Mouse (Mus musculus): ENCODE measurements around the gene Msl2. TPM values are rescaled to one million over a fixed set of nuclear protein-coding genes. Genes with fewer than 3 reads are reported as not detected.

The Msl2 gene
- polyA plus RNA-seq, 1 experiment from 2014 or later = 2.7 TPM

DNA sequence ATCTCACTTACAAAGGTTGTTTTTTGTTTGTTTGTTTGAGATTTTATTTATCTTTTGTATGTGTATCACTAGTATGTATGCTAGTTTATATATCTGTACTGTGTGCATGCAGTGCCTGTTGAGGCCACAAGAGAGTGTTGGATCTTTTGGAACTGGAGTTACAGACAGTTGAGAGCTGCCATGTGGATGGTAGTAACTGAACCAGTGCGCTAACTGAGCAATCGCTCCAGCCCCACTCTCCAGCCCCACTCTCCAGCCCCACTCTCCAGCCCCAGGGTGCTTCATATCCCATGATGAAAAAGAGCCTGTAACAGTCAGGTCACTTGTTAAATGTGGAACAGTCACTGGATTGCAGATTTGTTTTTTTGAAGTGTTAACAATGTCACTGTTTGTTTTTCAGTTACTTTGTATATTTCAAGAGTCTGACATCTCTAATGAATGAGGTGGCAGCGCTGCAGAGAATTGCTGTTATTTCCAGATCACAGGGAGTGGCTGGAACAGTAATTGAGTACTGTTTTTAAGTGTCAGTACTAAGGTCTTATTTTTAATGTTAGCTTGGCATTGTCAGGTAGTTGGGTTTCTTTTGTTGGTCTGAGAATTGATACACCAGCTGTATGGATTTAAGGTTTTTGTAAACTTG is 6.3 kb downstream of the Msl2 start:
- Histone ChIP-seq H3K9me3 (ENCODE audit: control insufficient read depth, low read length) (no peaks in the 10 kb centered on the region), H3K27me3 (replicated peaks; ENCODE audit: control insufficient read depth, insufficient read depth, low read length) (no peaks in the 10 kb centered on the region), H3K4me3 (ENCODE audit: low read length) (no peak overlapping the region), H3K9ac (ENCODE audit: low read depth, low read length) (no peak overlapping the region), H3K4me2 (ENCODE audit: low read length) (no peak overlapping the region), H3K4me1 (ENCODE audit: control insufficient read depth, insufficient read depth, low read depth, low read length) (peaks cover 24% of the 10 kb centered on the region), H3K36me3 (ENCODE audit: control insufficient read depth, insufficient read depth, low read length) (no peaks in the 10 kb centered on the region), H3K27ac (ENCODE audit: low read depth, low read length) (no peak overlapping the region)
- WGBS = 53% methylated on average over 3 of the region's 3 CpGs
- no peak for ATAC-seq

DNA sequence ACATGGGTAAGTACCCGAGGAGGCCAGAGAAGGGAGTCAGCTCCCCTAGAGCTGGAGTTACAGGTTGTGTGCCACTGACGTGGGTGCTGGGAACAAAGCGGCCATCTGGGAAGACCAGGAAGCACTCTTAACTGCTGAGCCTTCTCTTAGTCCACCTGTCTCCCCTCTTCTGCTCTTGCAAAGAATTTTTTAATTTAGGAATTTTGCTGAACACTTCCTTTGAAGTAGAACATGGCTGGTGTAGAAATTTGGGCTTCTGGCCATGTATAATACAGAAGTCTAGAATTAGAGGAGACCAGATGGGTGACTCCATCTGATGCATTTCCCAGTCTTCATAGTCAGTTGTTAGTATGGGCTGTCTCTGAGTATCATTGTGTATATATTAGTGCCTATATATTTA is 9.8 kb downstream of the Msl2 start:
- H3K27ac ChIP-seq (ENCODE audit: low read depth, low read length) = no peak overlapping the region
- H3K36me3 ChIP-seq (ENCODE audit: control insufficient read depth, insufficient read depth, low read length) = no peaks in the 10 kb centered on the region
- no peaks in the 10 kb centered on the region for H3K27me3 ChIP-seq (replicated peaks; ENCODE audit: control insufficient read depth, insufficient read depth, low read length)
- peaks cover 13% of the 10 kb centered on the region for H3K4me1 ChIP-seq (ENCODE audit: control insufficient read depth, insufficient read depth, low read depth, low read length)
- no peak overlapping the region for H3K9ac ChIP-seq (ENCODE audit: low read depth, low read length)
- no peak overlapping the region for H3K4me3 ChIP-seq (ENCODE audit: low read length)
- H3K4me2 ChIP-seq (ENCODE audit: low read length) = no peak overlapping the region
- 88% methylated on average over 3 of the region's 3 CpGs for WGBS
- H3K9me3 ChIP-seq (ENCODE audit: control insufficient read depth, low read length) = no peaks in the 10 kb centered on the region
- no peak for ATAC-seq

DNA sequence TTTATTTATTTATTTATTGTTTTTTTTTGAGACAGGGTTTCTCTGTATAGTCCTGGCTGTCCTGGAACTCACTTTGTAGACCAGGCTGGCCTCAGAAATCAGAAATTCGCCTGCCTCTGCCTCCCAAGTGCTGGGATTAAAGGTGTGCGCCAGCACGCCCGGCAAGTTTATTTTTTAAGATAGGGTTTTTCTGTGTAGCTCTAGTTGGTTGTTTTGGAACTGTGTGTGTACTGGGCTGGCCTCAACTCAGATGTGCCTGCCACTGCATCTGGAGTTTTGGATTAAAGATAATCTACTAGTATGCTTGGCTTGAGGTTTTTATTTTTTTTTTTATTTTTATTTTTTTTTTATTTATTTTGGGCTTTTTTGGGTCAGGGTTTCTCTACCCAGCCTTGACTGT is 21.5 kb downstream of the Msl2 start:
- Histone ChIP-seq H3K27me3 (replicated peaks; ENCODE audit: control insufficient read depth, insufficient read depth, low read length) (no peaks in the 10 kb centered on the region), H3K9me3 (ENCODE audit: control insufficient read depth, low read length) (no peaks in the 10 kb centered on the region), H3K27ac (ENCODE audit: low read depth, low read length) (no peak overlapping the region), H3K4me1 (ENCODE audit: control insufficient read depth, insufficient read depth, low read depth, low read length) (no peaks in the 10 kb centered on the region), H3K4me2 (ENCODE audit: low read length) (no peak overlapping the region), H3K4me3 (ENCODE audit: low read length) (no peak overlapping the region), H3K36me3 (ENCODE audit: control insufficient read depth, insufficient read depth, low read length) (no peaks in the 10 kb centered on the region), H3K9ac (ENCODE audit: low read depth, low read length) (no peak overlapping the region)
- ATAC-seq = no peak
- WGBS = over 99% methylated on average over 4 of the region's 4 CpGs

DNA sequence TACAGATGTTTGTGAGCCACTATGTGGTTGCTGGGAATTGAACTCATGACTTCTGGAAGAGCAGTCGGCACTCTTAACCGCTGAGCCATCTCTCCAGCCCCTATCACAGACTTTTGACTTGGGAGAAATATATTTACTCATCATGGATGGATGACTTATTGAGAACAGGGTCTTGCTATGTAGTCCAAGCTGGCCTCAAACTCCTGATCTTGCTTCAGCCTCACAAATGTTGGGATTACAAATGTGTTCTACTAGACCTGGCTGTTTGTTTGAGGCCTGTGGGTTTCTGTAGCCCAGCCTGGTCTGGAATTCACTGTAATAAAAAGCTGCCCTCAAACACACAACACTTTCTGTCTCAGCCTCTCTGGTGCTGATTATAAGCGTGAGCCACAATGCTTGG is 22.6 kb downstream of the Msl2 start:
- Histone ChIP-seq H3K36me3 (ENCODE audit: control insufficient read depth, insufficient read depth, low read length) (no peaks in the 10 kb centered on the region), H3K4me3 (ENCODE audit: low read length) (no peak overlapping the region), H3K27me3 (replicated peaks; ENCODE audit: control insufficient read depth, insufficient read depth, low read length) (no peaks in the 10 kb centered on the region), H3K4me1 (ENCODE audit: control insufficient read depth, insufficient read depth, low read depth, low read length) (no peaks in the 10 kb centered on the region), H3K9me3 (ENCODE audit: control insufficient read depth, low read length) (no peaks in the 10 kb centered on the region), H3K4me2 (ENCODE audit: low read length) (no peak overlapping the region), H3K27ac (ENCODE audit: low read depth, low read length) (no peak overlapping the region), H3K9ac (ENCODE audit: low read depth, low read length) (no peak overlapping the region)
- WGBS = 88% methylated on average over 3 of the region's 3 CpGs
- ATAC-seq = no peak

DNA sequence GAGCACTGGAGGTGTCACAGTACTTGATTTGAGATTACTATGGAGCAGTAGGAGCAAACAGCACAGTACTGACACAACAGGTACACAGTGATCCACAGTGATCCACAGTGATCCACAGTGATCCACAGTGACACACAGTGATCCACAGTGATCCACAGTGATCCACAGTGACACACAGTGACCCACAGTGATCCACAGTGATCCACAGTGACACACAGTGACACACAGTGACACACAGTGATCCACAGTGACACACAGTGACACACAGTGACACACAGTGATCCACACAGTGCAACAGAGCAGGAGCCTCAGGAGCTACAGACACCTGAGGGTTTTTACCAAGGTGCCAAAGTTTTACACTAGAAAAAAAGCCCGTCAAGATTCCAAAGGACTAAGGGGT is 23.6 kb downstream of the Msl2 start:
- Histone ChIP-seq H3K4me2 (ENCODE audit: low read length) (no peak overlapping the region), H3K36me3 (ENCODE audit: control insufficient read depth, insufficient read depth, low read length) (peaks cover 4% of the 10 kb centered on the region; the same call in 1 of the 2 replicates), H3K9me3 (ENCODE audit: control insufficient read depth, low read length) (no peaks in the 10 kb centered on the region), H3K4me1 (ENCODE audit: control insufficient read depth, insufficient read depth, low read depth, low read length) (no peaks in the 10 kb centered on the region), H3K4me3 (ENCODE audit: low read length) (no peak overlapping the region), H3K27ac (ENCODE audit: low read depth, low read length) (no peak overlapping the region), H3K27me3 (replicated peaks; ENCODE audit: control insufficient read depth, insufficient read depth, low read length) (no peaks in the 10 kb centered on the region), H3K9ac (ENCODE audit: low read depth, low read length) (no peak overlapping the region)
- ATAC-seq = peak; percentile 48; the same call in 1 of the 2 replicates
- 71% methylated on average over 1 of the region's 1 CpGs for WGBS

DNA sequence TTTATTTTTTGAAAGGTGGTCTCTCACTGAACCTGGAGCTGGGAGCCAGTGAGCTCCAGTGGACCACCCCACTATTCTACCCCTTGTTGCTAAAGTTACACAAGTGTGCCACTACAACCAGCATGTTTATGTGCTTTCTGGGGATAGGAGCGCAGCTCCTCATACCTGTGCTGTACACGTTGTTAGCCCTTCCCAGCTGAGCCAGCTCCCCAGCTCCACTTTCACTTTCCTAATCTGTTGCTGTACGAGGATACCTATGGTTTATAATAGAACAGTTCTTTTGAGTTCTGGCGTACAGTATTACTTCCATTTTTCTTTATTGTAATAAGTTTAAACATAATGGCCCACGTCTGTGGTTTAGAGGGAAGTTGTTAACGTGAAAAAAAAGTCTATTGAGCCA is 25.5 kb downstream of the Msl2 start:
- Histone ChIP-seq H3K27ac (ENCODE audit: low read depth, low read length) (no peak overlapping the region), H3K9me3 (ENCODE audit: control insufficient read depth, low read length) (no peaks in the 10 kb centered on the region), H3K27me3 (replicated peaks; ENCODE audit: control insufficient read depth, insufficient read depth, low read length) (no peaks in the 10 kb centered on the region), H3K36me3 (ENCODE audit: control insufficient read depth, insufficient read depth, low read length) (peaks cover 4% of the 10 kb centered on the region; the same call in 1 of the 2 replicates), H3K4me1 (ENCODE audit: control insufficient read depth, insufficient read depth, low read depth, low read length) (no peaks in the 10 kb centered on the region), H3K4me3 (ENCODE audit: low read length) (no peak overlapping the region), H3K9ac (ENCODE audit: low read depth, low read length) (no peak overlapping the region), H3K4me2 (ENCODE audit: low read length) (no peak overlapping the region)
- 88% methylated on average over 6 of the region's 6 CpGs for WGBS
- no peak for ATAC-seq

DNA sequence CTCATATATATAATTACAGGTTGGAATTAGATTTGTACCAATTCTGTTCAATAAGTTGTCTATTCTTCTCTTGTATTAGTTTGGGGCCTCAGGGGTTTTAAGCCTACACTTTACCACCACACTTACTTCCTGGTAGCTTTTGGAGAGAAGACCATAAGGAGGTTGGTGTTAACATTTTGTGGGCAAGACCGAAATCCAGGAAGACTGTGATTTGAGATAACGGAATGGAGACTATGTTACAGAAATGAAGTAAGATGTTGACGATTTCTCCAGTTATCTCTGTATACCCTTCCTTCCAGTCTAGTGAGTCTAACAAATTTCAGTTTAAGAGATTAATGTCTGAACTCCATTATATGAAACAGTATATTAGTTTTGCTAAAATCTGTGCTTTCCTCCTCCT is 26.3 kb downstream of the Msl2 start:
- H3K9me3 ChIP-seq (ENCODE audit: control insufficient read depth, low read length) = no peaks in the 10 kb centered on the region
- no peak overlapping the region for H3K4me2 ChIP-seq (ENCODE audit: low read length)
- H3K4me1 ChIP-seq (ENCODE audit: control insufficient read depth, insufficient read depth, low read depth, low read length) = no peaks in the 10 kb centered on the region
- peaks cover 4% of the 10 kb centered on the region; the same call in 1 of the 2 replicates for H3K36me3 ChIP-seq (ENCODE audit: control insufficient read depth, insufficient read depth, low read length)
- no peak for ATAC-seq
- no peaks in the 10 kb centered on the region for H3K27me3 ChIP-seq (replicated peaks; ENCODE audit: control insufficient read depth, insufficient read depth, low read length)
- WGBS = 92% methylated on average over 3 of the region's 3 CpGs
- no peak overlapping the region for H3K4me3 ChIP-seq (ENCODE audit: low read length)
- H3K9ac ChIP-seq (ENCODE audit: low read depth, low read length) = no peak overlapping the region
- H3K27ac ChIP-seq (ENCODE audit: low read depth, low read length) = no peak overlapping the region

DNA sequence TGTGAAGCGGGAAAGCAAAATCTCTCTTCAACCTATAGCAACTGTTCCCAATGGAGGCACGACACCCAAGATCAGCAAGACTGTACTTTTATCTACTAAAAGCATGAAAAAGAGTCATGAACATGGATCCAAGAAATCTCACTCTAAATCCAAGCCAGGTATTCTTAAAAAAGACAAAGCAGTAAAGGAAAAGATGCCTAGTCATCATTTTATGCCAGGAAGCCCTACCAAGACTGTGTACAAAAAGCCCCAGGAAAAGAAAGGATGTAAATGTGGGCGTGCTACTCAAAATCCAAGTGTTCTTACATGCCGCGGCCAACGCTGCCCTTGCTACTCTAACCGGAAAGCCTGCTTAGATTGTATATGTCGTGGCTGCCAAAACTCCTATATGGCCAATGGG is 27.6 kb downstream of the Msl2 start:
- Histone ChIP-seq H3K4me3 (ENCODE audit: low read length) (no peak overlapping the region), H3K9me3 (ENCODE audit: control insufficient read depth, low read length) (no peaks in the 10 kb centered on the region), H3K27ac (ENCODE audit: low read depth, low read length) (no peak overlapping the region), H3K4me1 (ENCODE audit: control insufficient read depth, insufficient read depth, low read depth, low read length) (no peaks in the 10 kb centered on the region), H3K9ac (ENCODE audit: low read depth, low read length) (no peak overlapping the region), H3K36me3 (ENCODE audit: control insufficient read depth, insufficient read depth, low read length) (peaks cover 4% of the 10 kb centered on the region; the same call in 1 of the 2 replicates), H3K27me3 (replicated peaks; ENCODE audit: control insufficient read depth, insufficient read depth, low read length) (no peaks in the 10 kb centered on the region), H3K4me2 (ENCODE audit: low read length) (no peak overlapping the region)
- over 99% methylated on average over 8 of the region's 8 CpGs for WGBS
- no peak for ATAC-seq

DNA sequence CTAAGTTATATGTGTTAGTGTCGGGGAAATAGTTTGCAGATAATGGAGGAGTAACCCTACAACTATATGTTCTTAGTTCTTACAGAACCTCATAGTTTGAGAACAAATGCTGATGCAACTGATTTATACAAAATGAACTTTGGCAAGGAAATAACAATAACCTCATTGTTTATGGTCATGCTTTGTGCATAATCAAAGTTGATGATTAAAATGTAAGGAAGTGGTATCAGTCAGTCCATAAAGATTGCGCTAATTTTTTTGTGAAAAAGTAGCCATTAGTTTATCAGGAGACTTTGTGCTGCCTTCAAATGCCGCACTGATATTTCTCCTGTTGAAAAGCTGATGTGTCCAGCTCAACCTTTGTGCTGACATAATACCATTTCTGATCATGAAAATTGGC is 28.4 kb downstream of the Msl2 start:
- Histone ChIP-seq H3K27ac (ENCODE audit: low read depth, low read length) (no peak overlapping the region), H3K4me1 (ENCODE audit: control insufficient read depth, insufficient read depth, low read depth, low read length) (no peaks in the 10 kb centered on the region), H3K4me2 (ENCODE audit: low read length) (no peak overlapping the region), H3K9me3 (ENCODE audit: control insufficient read depth, low read length) (no peaks in the 10 kb centered on the region), H3K36me3 (ENCODE audit: control insufficient read depth, insufficient read depth, low read length) (peaks cover 4% of the 10 kb centered on the region; the same call in 1 of the 2 replicates), H3K4me3 (ENCODE audit: low read length) (no peak overlapping the region), H3K27me3 (replicated peaks; ENCODE audit: control insufficient read depth, insufficient read depth, low read length) (no peaks in the 10 kb centered on the region), H3K9ac (ENCODE audit: low read depth, low read length) (no peak overlapping the region)
- ATAC-seq = no peak
- WGBS = 98% methylated on average over 3 of the region's 3 CpGs
